Mouse (Mus musculus) heart, adult 9 months (tissue): ENCODE data around the gene Gnb1.
A peak's percentile ranks its signal among the peaks of the same experiment; 100 is the strongest.

Source experiments
- DNase-seq, 2 experiments: peaks; one replicate each; pipeline ENCODE4 v3.0.0; 2022; ENCODE audit warnings: low spot score in 2 of 2

The Gnb1 gene

GRCm38 (mm10) chr4:155578336-155579125 lies 87.4 kb downstream of the Gnb1 start:
- DNase-seq: peak; percentile 30 to 68

GRCm38 (mm10) chr4:155580420-155580819 lies 89.3 kb downstream of the Gnb1 start:
- no peak for DNase-seq

GRCm38 (mm10) chr4:155582279-155582905 lies 91.2 kb downstream of the Gnb1 start:
- no peak for DNase-seq

- DNase-seq: no peak
Observed at GRCm38 (mm10) chr4:155589356-155589755, 98.2 kb downstream of the Gnb1 start.

GRCm38 (mm10) chr4:155591012-155591719 lies 100.0 kb downstream of the Gnb1 start:
- no peak for DNase-seq

- DNase-seq: no peak
Observed at GRCm38 (mm10) chr4:155593780-155594179, 102.6 kb downstream of the Gnb1 start.

- DNase-seq: no peak
Observed at GRCm38 (mm10) chr4:155595777-155596176, 104.6 kb downstream of the Gnb1 start.

- no peak for DNase-seq
Observed at GRCm38 (mm10) chr4:155596606-155597005, 105.4 kb downstream of the Gnb1 start.

GRCm38 (mm10) chr4:155598536-155598935 lies 107.4 kb downstream of the Gnb1 start:
- no peak for DNase-seq

- no peak for DNase-seq
Observed at GRCm38 (mm10) chr4:155599901-155600825, 109.0 kb downstream of the Gnb1 start.

GRCm38 (mm10) chr4:155601091-155601996 lies 110.2 kb downstream of the Gnb1 start, which contains the start of gene Slc35e2:
Gene Slc35e2, plus strand, starts transcription at chr4:155601416.
- DNase-seq: peak; percentile 88 to 96

GRCm38 (mm10) chr4:155601997-155602456 lies 110.9 kb downstream of the Gnb1 start:
- no peak for DNase-seq

- no peak for DNase-seq
Observed at GRCm38 (mm10) chr4:155602753-155603152, 111.6 kb downstream of the Gnb1 start.

- no peak for DNase-seq
Observed at GRCm38 (mm10) chr4:155603801-155604200, 112.6 kb downstream of the Gnb1 start.

- DNase-seq: no peak
Observed at GRCm38 (mm10) chr4:155605132-155605531, 114.0 kb downstream of the Gnb1 start.

- DNase-seq: no peak
Observed at GRCm38 (mm10) chr4:155606825-155607224, 115.7 kb downstream of the Gnb1 start.
